Mouse (Mus musculus) c-Kit-negative CD71-positive TER-119-positive erythroid progenitor cells, embryonic 14.5 days (primary cell): ENCODE data around the gene Cdh13.

Source experiments
- DNase-seq: peaks from one replicate; pipeline ENCODE4 v3.0.0-alpha.2; 2013; ENCODE audit warnings: low read depth, low spot score

Cdh13 gene

DNA sequence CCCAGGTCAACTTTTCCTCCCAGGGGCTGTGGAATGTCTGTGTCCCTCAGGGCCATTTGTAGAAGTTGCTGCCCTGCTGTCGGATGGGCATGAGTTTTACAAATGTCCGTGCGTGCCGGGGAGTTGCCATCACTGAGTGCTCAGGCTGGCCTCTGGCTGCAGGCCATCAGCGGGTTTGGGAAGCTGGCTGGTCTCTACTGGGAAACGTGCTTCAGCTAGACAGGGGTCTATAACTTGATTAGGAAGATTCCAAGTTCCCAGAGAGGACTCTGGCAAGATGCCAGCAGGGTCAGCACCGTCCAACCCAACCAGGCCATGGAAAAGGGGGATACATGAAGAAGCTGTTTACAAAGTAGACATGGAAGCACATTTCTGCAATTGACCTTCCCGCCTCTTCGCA lies 163.0 kb downstream of the Cdh13 start:
- no peak for DNase-seq

DNA sequence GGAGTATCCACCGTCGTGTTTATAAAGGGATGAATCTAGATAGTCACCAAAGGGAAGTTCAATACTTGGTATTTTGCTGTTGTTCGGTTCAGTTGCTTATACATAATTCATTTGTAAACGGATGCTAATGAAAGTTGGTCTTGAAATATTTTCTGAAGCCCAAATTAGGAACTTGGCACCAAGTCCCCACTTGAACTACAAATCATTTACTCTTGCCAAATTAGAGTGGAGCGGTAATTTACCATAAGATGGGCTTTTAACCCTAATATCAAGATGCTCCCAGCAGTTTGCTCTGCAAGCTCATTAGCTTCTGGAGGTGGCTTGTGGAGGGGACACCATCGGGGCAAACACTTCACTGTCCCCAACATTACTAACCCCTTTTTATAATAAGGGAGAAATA lies 164.5 kb downstream of the Cdh13 start:
- DNase-seq: no peak

DNA sequence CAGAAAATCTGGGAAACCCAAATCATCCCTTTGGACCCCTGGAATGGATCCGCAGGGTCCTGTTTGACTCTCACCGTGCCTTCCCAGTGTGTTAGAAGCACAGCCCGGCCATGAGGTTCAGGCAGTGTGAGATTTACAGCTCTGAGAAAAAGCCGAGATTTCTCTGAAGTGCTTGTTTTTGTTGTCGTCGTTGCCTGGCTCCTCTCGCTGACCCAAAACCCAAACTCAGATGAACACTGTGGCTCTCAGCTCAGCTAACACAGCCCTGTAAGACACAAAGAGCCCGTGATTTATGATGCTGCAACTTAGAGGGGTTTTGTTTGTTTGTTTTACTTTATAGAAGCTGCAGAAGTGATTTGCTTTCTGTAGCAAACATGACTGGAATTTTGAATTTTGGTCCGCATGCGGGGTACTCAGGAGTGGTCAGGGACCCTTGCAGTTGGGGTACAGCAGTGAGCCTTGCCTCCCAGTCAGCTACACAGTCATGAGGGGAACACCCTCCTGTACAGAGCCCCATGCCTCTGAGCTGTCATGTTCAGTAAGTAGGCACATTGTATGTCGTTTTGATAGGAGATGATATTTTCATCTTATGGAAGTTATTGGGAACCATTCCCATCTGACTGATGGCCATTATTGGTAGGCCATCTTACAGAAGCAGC lies 169.0 kb downstream of the Cdh13 start:
- DNase-seq: no peak

DNA sequence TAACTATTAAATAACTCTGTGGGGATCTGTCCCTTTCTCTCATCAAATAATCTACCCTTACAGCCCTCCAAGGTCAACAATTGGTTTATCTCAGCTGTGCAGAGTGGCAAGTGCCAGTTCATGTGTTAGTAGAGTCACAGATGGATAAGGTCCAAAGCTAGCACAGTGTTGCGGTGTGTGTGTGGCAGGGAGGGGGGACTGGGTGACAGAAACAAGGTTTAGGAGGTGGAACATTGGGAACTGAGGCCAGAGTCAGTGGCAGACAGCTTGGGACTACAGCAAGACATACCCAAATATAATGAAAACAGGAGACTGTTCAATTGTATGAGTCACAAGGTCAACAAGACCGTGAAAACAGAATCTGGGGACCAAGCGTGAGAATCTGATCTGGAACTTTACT lies 171.7 kb downstream of the Cdh13 start:
- no peak for DNase-seq

DNA sequence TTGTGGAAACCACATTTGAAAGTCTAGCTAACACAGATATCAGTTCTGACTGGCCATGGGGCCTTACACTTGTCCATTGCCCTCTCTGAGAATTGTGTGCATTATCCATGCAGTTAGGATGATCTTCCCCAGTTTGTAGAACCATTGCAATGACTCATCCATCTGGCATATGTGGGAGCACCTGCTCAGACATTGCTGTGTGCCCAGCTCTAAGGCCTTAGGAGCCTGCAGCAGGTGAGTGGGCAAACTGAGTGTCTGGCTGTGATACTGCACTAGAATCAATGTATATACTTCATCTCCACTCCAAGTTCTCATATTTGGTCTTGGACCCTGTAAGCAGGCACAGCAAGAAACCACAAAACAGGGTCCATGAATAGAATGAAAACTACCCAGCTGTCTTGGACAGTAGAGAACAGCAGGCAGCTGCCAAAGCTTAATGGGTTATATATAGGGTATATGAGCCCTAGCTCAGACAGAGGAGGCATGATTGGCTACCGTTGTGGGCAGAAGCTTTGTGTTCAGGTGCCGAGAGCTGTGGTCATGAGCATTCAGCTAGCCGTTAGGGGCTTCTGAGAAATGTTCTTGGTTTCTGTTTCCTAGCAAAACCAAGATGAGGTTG lies 181.9 kb downstream of the Cdh13 start:
- DNase-seq: no peak

DNA sequence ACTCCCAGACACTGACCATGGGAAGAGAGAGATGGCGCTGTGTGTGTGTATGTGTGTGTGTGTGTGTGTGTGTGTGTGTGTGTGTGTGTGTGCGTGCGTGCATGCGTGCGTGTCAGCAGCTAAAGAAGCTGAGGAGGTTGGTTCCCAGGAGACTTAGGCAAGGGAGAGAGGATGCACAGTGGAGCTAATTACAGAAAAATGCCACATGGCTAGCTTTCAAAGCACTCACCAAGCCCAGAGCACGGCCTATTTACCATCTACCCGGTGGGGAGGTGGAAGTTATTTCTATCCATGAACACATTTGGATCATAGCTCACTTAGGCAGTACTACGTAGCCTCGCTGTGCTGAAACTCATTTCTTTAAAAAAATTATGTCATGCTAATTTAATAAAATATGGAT lies 194.1 kb downstream of the Cdh13 start:
- no peak for DNase-seq

DNA sequence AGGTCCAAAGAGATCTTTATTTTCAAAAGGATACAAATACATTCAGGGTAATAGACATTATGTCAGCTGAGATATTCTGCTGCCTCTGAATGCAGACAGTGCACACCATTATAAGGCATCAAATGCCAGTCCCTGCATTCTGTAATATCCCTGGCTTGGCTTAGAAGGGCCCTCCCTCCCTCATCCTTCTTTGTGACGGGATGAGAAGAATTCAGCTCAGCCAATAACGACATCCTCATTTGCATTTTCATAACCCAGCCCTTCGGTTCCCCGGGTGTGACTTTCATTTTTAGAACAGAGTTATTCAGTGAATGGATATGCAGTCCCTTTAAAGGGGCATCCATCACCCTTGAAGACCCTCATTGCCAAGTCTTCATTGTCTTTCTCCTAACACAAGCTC lies 205.2 kb downstream of the Cdh13 start:
- no peak for DNase-seq

DNA sequence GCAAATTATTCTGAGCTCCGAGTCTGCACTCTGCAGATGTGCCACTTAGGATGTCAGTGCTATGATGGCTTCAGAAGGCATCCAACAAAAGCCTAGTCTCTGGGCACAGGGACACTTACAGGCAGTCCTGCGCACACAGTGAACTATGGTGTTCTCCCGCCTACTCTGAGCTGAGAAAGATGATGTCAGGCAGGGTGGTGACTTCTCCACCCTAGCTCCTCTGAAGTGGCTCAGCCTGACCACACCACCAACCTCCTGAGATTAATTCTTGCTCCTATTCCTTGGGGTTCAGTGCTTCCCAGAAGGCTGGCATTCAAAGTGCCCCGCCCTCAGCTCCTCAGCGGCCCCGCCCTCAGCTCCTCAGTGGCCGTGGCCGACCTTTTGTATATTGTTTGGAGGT lies 219.0 kb downstream of the Cdh13 start:
- no peak for DNase-seq

DNA sequence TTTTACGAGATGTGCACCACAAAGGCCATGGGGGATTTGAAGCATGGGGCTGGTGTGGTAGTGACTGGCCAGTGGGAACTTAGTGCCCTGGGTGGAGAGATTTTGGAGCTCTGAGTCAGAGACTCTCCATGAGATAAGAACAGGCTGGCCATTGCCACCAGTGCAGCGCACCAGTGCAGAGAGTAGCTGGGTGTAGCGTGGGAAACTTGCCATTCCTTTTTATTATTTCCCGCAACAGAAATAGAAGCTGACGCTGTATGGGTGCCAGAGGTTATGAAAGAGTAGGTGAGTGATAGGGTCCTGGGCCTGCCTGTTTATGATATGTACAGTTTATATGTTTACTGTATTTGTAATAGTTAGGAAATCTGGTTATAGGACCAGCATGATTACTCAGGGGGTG lies 225.9 kb downstream of the Cdh13 start:
- DNase-seq: no peak

DNA sequence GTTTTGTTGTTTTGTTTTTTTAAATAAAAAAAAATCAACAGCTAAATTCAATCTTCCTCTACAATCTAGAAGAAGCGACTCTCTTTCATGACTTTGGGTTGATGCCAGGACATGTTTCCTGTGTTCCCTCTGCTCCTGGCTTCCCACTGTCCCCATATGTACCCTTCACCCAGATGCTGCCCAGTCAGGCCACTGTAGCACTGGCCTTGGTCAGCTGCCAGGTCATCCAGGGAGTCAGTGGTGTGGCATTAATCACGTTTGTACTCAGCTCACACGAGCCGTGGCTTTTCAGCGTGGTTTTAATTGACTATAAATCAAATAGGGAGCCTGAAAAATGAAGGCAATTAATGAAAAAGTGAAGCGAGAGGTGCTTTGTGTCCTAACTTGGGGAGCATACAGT lies 229.7 kb downstream of the Cdh13 start:
- DNase-seq: no peak

DNA sequence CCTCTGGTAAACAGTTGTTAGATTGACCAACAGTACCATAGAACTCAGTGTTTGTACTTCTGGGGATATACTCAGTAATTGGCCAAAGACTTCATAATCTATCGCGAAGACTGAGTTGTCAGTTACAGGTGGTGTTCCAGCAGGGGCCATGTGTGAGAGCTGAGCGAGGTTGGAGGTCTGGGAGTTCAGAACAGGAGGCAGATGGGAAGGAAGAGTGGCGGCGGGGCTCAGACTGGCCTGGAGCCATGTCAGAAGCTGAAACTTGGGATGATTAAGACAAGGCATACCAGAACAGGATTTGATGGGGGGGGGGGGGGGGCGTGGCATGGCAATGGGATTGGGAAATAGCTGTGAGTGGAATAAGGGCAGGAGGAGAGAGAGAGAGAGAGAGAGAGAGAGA lies 232.1 kb downstream of the Cdh13 start:
- no peak for DNase-seq

DNA sequence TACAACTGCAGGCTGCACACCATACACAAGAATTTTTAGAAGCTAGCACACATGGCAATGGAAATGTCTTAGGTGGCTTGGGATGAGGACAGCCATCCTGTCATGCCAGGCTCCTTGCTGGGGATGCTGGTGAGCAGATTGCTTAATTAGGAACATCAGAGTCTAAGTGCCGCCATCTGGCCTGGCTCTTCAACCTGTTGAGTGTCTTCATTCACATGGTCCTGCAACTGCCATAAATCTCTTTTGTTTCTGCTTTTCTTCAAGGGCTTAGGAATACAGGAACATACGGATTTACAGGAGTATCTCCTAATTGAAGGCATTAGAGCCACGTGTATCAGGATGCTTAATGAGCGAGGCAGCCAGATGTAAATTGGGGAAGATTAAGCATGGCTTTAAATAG lies 233.5 kb downstream of the Cdh13 start:
- no peak for DNase-seq

DNA sequence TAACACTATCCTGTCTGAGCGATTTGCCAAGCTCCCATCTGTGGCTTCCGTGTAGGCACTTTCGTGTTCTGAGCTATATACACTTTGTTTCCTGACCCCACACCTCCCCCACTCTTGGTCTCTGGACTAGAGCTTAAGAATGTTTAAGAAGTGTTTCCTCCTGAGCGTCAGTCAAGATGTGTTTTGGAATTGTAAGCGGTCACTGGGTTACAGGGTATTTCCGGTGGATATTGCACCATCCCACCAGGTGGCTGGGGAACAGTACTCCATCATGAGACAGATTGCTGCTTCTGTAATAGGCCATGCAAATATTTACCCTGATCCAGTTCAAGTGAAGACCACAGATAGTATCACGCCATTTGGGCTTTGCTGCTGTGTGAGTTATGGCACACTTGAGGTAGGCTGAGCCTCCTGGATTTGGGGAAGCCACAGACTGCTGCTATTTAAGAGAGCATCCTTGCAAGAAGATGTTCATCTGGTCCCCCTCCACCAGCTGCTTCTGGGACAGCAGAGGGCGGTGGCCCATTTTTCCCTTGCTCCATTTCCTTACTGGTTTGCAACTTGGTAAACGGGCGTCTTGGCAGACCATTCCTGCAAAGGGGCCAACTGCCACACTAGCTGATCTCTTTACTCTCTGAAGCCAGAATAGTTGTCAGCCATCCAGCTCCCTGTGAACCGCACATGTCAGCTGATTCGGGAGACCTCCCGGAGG lies 234.7 kb downstream of the Cdh13 start:
- no peak for DNase-seq

DNA sequence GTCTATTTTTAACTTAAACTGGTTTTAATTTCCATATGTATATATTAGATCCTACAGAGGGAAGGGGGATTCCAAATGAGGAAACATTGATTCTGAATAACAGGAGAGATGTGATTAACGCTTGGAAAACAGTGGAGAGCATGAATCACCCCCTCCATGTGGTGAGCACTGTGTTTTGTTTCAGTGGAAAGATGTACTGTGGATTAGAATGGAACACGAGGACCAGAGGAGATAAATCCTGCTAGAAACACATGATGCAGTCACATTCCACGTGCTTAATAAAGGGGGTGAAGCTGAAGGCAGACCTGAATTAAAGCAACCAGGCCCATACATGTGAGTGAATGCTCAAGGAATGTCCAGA lies 235.2 kb downstream of the Cdh13 start:
- DNase-seq: no peak

DNA sequence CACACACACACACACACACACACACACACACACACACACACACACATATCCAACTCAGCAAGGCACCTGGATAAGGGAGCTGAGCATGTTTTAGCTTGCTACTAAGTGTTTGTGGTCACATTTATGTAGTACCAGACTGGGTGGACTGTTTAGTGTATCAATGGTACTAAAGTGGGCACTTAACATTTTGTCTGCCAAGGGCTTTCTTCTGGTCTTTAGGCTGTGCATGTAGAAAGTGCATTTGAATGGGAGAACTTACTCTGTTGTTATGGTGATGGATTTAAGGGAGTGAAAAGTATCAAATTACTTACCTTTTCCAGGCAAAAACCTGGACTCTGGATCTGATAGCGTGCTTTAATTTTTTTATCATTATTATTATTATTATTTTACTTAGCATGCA lies 240.4 kb downstream of the Cdh13 start:
- no peak for DNase-seq

DNA sequence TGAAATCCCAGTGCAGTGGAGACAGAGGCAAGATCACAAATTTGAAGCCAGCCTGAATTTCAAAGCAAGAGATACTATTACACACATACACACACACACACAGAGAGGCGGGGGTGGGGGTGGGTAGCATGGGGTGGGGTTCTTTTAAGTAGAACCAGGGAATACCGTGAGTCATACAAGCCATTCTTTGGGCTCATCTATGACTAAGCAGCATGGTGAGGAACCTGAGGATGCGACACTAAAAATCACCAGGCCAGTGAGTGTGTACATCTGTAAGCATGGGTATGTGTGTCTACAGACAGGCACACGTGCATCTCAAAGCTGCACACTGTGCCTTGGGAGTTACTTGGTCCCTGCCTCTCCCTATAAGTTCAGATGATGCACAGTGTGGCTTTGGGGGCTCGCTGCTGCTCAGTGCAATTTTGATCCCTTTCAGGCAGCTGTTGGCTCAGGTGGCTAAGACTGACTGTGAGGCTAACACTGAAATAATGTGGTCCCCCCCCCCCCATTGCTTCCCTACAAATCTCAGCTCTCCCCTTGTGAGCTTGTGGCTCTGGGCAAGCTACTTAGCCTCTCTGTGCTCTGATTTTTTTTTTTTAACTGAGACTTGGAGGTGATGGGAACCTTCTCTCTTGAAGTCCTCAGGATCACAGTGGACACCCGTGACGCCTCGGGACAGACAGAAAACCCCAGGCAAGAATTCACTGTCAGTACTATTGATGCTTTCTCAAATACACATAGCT lies 255.5 kb downstream of the Cdh13 start:
- DNase-seq: no peak

DNA sequence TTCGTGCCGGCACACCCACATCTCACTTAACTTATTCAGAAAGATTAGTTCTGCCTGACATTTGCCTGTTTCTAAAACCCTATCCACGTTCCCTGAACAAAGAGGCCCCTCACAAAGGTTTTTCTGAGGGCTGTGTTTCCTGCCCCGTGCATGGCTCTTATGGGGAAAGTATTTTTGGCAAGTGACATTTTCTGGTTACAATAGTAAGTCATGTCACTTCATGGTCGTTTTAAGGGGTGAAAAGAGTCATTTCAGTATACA lies 256.0 kb downstream of the Cdh13 start:
- no peak for DNase-seq

DNA sequence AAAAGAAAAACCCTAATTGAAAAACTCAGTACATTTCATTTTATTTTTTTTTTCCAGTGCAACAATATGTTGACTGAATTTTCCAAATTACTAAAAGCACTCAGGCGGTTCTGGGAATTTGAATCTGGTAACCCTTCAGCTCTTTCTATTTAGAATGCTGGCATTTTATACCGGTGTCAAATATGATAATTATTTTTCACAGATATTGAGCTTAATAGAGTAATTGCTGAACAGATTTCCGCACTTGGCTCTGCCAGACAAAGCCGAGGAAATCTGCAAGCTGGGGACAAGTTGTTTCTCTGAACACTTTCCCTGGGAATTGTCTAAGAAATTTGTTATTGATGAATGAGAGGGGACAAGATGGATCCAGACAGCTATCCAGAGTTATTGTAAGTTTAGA lies 256.4 kb downstream of the Cdh13 start:
- DNase-seq: no peak

DNA sequence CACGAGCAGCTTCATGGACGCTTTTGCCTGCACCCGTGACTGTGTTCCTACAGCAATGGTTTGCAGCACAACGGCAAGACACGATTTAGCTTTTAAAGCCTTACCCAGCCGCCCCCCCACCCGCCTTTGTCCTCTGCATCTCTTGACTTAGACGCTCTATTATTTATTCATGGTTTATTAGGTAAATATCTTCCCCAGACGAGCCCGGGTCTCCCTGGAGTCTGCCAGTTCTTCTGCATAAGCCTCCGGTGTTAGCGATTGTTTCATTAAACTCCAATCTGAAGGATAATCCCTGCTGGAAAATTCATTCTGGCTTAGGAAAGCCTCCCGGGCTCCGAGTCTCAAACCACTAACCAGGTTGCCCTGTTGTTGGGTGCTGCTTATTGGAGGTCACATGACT lies 268.9 kb downstream of the Cdh13 start:
- DNase-seq: no peak

DNA sequence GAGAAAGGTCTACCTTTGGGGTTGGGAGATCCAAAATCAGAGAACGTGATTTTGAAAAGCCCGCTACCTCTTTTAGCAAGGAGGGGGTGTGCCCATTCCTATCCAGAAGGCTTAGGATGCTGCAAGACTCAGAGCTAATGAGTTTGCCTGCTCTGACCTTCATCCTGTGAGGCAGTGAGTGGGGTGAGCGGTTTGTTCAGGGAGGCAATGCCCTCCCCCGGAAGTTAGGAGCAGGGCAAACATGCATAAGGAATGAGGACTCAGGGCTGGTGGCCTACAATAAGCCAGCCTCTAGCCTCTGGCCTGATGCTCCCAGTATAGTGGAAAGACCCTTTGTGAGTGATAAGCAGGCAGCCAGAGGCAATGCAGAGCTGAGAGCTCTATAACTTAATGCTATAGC lies 269.3 kb downstream of the Cdh13 start:
- no peak for DNase-seq

DNA sequence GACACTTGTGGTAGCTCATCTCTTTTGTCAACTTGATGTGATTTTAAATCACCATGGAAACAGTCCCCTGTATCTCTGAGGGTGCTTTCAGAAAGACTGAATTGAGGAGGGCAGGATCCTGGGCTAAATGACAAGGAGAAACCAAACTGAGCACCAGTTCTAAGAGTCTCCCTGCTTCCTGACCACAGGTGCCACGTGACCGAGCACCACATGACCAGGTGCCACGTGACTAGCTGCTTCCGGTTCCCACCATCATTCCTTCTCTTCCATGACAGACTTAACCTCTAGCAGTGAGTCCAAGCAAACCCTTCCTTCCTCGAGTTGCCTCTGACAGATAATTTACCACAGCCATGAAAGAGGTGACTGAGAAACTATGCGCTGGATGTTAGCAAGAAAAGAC lies 280.5 kb downstream of the Cdh13 start:
- DNase-seq: no peak

DNA sequence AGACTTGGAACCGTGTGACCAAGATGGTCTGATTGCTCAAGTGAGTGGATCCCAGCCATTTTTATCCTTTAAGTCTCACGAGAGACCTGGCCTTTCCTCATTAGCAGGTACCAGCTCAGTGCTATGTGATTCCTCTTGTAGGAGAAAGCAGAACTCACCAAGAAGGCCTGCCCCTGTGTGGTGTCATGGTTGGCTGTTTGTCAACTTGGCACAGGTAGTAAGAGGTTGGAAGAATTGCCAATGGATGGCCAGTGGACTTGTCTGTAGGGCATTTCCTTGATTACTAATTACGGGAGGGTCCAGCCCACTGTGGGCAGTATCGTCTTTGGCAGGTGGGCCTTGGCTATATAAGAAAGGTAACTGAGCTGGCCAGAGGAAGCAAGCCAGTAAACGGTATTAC lies 281.7 kb downstream of the Cdh13 start:
- no peak for DNase-seq
